Mouse (Mus musculus) testis, postnatal 10 days (tissue): ENCODE results near the gene Hecw1.
A peak's percentile ranks its signal among the peaks of the same experiment; 100 is the strongest.

Experiments used
- DNase-seq: peaks from one replicate; pipeline ENCODE4 v3.0.0; 2021; ENCODE audit warnings: low spot score

Gene Hecw1

GRCm38 (mm10) chr13:14522906-14523269 is at the start of gene Hecw1:
Hecw1 (minus strand) TSS chr13:14523228.
- peak; percentile 44 for DNase-seq

GRCm38 (mm10) chr13:14561336-14561735 is 38.3 kb upstream of the Hecw1 start:
- no peak for DNase-seq

GRCm38 (mm10) chr13:14552628-14553027 is 29.6 kb upstream of the Hecw1 start:
- DNase-seq: no peak

GRCm38 (mm10) chr13:14542860-14543259 is 19.8 kb upstream of the Hecw1 start:
- DNase-seq: no peak

GRCm38 (mm10) chr13:14522128-14522905 is 711 bp downstream of the Hecw1 start:
- DNase-seq: peak; percentile 39

- no peak for DNase-seq
Measured at GRCm38 (mm10) chr13:14521746-14522127, 1.3 kb downstream of the Hecw1 start.

GRCm38 (mm10) chr13:14519605-14520004 is 3.4 kb downstream of the Hecw1 start:
- DNase-seq: no peak

- no peak for DNase-seq
Measured at GRCm38 (mm10) chr13:14517478-14517877, 5.5 kb downstream of the Hecw1 start.

GRCm38 (mm10) chr13:14515106-14515505 is 7.9 kb downstream of the Hecw1 start:
- no peak for DNase-seq

GRCm38 (mm10) chr13:14513934-14514333 is 9.1 kb downstream of the Hecw1 start:
- no peak for DNase-seq

- no peak for DNase-seq
Measured at GRCm38 (mm10) chr13:14506765-14507164, 16.3 kb downstream of the Hecw1 start.

GRCm38 (mm10) chr13:14500251-14500650 is 22.8 kb downstream of the Hecw1 start:
- DNase-seq: no peak

- no peak for DNase-seq
Measured at GRCm38 (mm10) chr13:14498780-14499179, 24.2 kb downstream of the Hecw1 start.

GRCm38 (mm10) chr13:14496954-14497353 is 26.1 kb downstream of the Hecw1 start:
- no peak for DNase-seq

- DNase-seq: no peak
Measured at GRCm38 (mm10) chr13:14487812-14488211, 35.2 kb downstream of the Hecw1 start.

- DNase-seq: no peak
Measured at GRCm38 (mm10) chr13:14471121-14471520, 51.9 kb downstream of the Hecw1 start.

- DNase-seq: no peak
Measured at GRCm38 (mm10) chr13:14467517-14467916, 55.5 kb downstream of the Hecw1 start.

- no peak for DNase-seq
Measured at GRCm38 (mm10) chr13:14461036-14461435, 62.0 kb downstream of the Hecw1 start.

GRCm38 (mm10) chr13:14457043-14457442 is 66.0 kb downstream of the Hecw1 start:
- no peak for DNase-seq

GRCm38 (mm10) chr13:14439540-14439939 is 83.5 kb downstream of the Hecw1 start:
- DNase-seq: no peak

GRCm38 (mm10) chr13:14428845-14429553 is 94.0 kb downstream of the Hecw1 start:
- DNase-seq: no peak

GRCm38 (mm10) chr13:14424836-14425235 is 98.2 kb downstream of the Hecw1 start:
- DNase-seq: no peak

- DNase-seq: no peak
Measured at GRCm38 (mm10) chr13:14413405-14413804, 109.6 kb downstream of the Hecw1 start.

GRCm38 (mm10) chr13:14374470-14374869 is 148.6 kb downstream of the Hecw1 start:
- no peak for DNase-seq
